Mouse (Mus musculus) heart, postnatal 0 days (tissue): Measurements from ENCODE around the gene Kcng3.

Experiments used
- CTCF ChIP-seq: IDR thresholded peaks from 2 replicates; pipeline ENCODE4 v1.5.1; 2016; ENCODE audit warnings: antibody characterized with exemption, control low read depth, low read depth
- EP300 ChIP-seq: IDR thresholded peaks from 2 replicates; pipeline ENCODE4 v1.6.1; 2016; ENCODE audit warnings: antibody characterized with exemption, low read depth

- TF ChIP-seq CTCF = peak; percentile 55
- TF ChIP-seq EP300 = no peak
These were observed 13.6 kb upstream of the Kcng3 start for GRCm38 (mm10) chr17:83645226-83645808.
